Mouse (Mus musculus): ENCODE results near the gene Borcs8.

Borcs8 gene

DNA sequence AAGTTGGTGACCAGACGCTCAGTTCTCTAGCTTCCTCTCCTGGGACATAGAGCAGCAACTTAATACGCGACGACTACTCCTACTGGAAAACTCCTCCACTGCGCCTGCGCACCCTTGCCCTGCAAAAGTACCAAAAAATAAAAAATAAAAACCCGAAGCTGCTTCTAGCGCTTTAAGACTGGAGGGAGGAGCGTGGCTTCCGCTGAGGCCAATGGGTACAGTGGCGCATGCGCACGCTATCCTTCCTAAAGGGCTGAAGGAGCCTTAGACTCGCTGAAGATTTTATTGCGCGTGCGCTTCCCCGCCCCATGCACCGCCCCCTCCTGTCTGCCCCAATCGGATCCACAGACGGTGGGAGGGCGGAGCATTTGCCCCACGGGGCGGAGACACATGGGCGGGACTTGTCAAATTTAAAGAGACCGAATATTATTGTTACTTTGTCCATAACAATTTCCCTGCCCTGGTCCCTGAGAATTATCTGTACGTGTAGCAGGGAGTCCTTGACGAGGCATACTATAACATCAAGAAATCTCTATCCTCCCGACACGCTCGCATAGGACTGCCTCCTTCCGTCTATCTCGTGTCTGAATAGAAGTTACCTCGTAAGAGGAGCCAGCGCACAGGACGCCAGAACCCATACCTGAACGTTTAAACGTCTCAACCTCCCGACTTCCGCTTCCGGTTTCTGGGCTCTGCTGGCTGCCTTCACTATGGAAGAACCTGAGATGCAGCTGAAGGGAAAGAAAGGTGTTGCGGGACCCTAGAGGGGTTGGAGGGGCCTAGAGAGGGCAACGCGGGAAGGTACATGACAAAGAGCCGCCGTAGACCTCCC is at the start of gene Borcs8, which contains the start of the genes Rfxank and Mef2b:
Borcs8 (plus strand) TSS at position 474 of the 832 bp plus-strand sequence.
Rfxank (minus strand) TSS at position 129 of the 832 bp plus-strand sequence.
Mef2b (plus strand) TSS at position 686 of the 832 bp plus-strand sequence.
- DNase-seq (ENCODE audit: low spot score) = peak; percentile 99

DNA sequence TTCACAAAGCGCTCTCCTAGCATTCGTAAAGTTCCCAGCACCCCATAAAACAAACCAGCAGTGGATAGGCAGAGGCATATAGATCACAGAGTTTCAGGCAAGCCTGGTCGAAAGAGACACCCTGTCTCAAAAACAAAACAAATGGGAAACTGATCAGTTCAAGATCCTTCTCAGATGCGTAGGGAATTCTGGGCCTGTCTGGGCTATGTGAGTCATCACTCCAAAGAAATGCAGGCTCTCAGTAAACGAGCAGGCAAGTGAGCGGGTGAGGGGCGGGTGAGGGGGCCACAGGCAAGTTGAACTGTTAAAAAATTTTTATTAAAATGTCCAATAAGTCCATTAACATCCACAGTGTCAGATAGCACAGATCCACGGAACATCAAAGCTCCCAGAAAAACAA is 46.5 kb upstream of the Borcs8 start:
- no peak for DNase-seq (ENCODE audit: low spot score)

- DNase-seq (ENCODE audit: low spot score) = no peak
Measured at GRCm38 (mm10) chr8:70099276-70099675, 40.0 kb upstream of the Borcs8 start.

- DNase-seq (ENCODE audit: low spot score) = no peak
Measured at GRCm38 (mm10) chr8:70100241-70100640, 39.1 kb upstream of the Borcs8 start.

- peak; percentile 57 for DNase-seq (ENCODE audit: low spot score)
Measured at GRCm38 (mm10) chr8:70104506-70104905, 34.8 kb upstream of the Borcs8 start.

- no peak for DNase-seq (ENCODE audit: low spot score)
Measured at GRCm38 (mm10) chr8:70104922-70105321, 34.4 kb upstream of the Borcs8 start.

DNA sequence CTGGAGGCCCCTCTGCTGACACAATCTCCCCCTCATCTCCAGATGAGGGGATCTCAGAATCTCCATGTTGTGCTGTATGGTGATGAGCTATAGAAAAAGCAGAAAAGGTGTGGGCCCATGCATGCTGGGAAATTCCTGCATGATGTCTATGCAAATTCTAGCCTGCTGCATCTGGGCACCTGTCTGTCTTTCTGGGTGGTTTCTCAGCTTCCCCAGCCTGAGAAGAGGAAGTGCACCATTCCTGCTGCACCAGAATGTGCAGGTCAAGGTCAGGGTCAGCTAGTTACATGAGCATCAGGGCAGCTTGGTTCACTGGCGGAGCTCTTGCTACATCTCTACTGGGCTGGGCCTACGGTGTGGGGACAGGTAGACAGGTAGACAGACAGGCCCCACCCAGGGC is 28.8 kb upstream of the Borcs8 start:
- DNase-seq (ENCODE audit: low spot score) = no peak

DNA sequence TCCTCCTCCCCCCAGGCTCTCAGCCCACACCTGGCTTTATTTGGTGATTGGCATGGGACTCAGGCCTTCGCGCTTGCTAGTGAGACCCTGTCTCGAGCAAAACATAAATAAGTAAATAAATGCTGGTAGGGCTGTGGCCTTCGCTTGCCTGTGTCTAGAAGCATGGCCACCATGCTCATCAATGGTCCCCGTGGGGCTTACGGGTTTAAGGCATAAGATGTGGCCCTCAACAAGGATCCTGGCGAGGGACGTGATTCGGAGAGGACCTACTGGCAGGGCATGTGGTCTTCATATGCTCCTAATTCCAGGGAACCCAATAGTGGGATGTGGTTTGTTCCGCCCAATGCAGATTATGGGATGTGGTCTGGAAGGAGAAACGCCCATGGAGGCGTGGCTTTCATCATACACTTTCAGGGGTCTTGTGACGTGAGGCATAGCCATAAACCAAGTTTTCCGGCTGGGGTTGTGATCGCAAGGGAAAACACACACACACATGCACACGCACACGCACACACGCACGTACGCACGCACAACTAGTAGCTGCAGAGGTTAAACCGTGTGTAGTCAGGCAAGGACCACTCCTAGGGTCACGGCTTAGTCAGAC is 28.0 kb upstream of the Borcs8 start:
- no peak for DNase-seq (ENCODE audit: low spot score)

DNA sequence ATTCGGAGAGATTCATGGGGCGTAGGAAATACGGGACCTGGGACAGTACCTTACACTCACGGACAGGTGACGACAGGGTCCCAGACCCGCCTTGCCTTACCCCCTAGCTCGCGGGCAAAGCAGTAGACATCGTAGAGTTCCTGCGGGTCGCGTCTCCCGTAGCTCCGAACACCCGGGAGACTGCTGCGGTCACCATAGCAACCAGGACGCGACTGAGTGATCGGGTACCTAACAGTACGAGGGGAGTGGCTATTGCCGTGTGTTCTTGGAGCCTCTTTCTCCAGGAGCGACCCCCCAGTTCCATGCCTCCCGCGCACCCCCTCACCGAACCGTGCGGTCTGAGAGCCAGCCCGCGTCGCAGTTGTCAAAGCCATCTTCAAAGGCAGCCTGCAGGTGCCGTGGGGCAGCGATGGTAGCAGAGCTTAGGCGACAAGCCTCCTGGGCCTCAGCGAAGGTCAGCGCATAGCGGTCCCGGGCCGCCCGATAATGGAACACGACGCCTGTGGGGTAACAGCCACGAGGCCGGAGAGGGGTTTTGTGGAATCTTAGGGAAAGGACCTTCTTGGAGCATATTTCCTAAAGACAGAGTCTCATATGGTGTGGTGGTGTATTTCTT is 26.8 kb upstream of the Borcs8 start:
- no peak for DNase-seq (ENCODE audit: low spot score)

- no peak for DNase-seq (ENCODE audit: low spot score)
Measured at GRCm38 (mm10) chr8:70114488-70114887, 24.8 kb upstream of the Borcs8 start.

DNA sequence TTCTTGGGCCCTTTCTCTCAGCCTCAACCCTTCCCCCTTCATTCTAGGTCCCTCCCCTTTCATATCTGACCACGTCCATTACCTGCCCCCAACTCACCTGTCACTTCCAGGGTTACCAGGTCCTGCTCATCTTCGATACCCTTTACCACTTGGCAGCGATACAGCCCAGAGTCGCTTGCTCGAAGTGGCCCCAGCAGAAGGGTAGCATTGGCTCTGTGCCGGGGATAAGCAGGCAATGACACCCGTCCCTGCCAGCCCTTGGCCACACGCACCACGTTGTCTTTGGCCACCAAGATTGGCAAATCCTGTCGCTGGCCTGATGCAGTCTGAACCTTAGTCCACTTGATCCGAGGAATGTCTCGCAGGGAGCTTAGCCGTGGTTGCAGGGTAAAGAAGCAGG is 24.4 kb upstream of the Borcs8 start:
- no peak for DNase-seq (ENCODE audit: low spot score)

DNA sequence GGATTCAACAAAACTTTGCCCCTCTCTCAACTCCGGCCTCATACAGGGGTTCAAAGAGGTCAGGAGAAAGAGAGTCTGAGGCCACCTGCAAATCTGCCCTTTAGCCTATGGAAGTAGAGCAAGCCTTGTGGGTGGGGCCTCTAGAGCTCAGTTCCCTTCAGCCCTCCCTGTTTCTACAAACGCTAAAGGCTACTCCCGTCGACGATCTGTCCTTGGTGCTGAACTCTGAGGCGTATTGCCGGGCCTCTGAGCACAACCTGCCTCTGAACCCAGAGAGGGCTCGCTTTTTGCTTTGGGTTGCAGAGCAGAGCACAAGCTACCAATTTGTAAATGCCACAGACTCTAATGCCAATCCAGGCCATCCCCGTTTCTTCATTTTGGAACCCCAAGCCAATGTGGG is 21.7 kb upstream of the Borcs8 start:
- DNase-seq (ENCODE audit: low spot score) = peak; percentile 87

DNA sequence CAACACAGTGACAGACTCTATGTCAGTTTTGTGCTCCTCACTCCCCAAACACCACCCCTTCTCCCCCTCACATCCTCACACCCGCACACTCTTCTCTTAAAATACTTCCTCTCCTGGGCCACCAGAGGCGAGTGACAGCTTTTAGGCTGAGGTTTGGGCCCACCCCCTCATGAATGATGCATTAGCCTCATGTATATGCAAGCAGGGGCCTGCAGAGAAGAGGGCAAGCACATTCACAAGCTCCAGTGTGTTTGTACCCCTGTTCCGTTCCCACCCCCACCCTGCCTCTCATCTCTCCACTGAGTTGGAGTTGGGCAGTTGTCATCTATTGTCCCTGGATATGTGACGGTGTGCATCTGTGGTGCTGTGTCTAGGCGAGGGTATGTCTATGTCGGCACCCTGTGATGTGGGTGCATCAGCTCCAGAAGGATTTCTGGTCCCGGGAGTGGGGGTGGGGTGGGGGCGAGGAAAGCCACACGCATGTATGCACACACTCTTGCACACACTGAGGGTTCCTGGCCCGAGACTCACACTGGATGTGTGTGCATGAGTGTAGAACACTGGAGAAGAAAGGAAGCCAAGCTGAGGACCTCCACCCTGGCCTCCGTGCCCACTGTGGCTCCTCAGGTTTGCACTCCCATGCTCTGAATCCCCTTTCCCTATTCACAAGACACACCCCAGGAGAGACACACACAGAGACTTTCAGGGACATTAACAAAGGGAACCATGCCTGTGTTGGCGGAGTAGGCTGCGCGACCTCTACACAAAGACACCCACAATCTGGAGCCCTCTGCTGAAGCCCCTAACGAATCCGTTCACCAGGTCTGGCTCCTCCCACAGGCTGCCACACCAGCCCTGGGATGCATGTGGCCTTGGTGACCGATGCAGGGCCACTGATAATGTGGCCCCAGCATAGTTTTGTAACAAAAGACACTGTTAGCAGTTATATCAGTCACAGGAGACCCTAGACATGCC is 20.3 kb upstream of the Borcs8 start:
- DNase-seq (ENCODE audit: low spot score) = peak; percentile 58

DNA sequence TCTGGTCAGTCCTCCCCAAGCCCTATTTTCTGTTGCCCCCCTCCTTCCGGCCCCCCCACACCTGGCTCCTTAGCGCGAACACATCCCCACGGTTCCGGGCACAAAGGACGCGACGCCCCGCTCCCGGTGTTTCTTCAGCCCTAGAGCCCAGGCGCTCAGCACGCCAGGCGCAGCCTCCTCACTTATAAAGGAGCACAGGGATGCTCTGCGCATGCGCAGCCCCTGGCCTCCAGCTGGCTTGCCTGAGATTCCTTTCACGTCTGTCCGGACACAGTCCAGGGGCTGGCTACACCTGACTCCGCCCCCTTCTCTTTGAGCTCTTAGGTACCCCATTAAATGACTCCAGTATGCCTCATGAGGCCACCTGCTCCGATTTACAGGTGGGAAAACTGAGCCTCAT is 18.6 kb upstream of the Borcs8 start, which contains the start of gene Ncan:
Ncan (minus strand) TSS at position 207 of the 400 bp plus-strand sequence.
- DNase-seq (ENCODE audit: low spot score) = peak; percentile 93

GRCm38 (mm10) chr8:70122863-70123262 is 16.4 kb upstream of the Borcs8 start:
- DNase-seq (ENCODE audit: low spot score) = no peak

- DNase-seq (ENCODE audit: low spot score) = no peak
Measured at GRCm38 (mm10) chr8:70124992-70125391, 14.3 kb upstream of the Borcs8 start.

- no peak for DNase-seq (ENCODE audit: low spot score)
Measured at GRCm38 (mm10) chr8:70128435-70128834, 10.9 kb upstream of the Borcs8 start.

DNA sequence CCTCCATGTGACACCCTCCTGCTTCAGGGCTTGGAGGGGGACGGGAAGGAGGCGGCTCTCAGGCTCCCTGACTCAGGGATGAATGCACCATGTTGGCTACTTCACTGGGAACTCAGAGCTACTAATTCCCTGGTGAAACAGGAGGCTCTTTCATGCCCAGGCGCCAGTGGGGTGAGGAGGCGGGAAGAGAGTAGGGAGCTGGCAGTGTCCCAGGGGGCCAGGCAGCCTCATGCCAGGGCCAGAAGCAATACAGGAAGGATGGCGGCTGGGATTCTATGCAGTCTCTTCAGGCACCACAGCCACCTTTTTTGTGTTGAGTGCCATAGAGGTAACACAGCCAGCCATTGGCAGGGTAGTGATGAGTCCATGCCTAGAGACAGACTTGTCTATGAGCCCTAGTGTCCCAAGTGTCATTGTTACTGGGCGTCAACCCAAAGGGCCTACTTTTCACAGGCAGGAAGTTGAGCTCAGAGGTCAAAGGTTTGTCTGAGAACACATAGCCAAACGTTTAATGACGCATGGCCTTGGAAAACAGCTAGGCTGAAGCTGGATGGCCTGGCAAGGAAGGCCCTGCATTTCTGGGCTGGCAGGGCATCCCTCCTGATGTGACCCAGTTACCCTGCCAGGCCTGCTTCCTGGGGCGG is 9.9 kb upstream of the Borcs8 start:
- no peak for DNase-seq (ENCODE audit: low spot score)

DNA sequence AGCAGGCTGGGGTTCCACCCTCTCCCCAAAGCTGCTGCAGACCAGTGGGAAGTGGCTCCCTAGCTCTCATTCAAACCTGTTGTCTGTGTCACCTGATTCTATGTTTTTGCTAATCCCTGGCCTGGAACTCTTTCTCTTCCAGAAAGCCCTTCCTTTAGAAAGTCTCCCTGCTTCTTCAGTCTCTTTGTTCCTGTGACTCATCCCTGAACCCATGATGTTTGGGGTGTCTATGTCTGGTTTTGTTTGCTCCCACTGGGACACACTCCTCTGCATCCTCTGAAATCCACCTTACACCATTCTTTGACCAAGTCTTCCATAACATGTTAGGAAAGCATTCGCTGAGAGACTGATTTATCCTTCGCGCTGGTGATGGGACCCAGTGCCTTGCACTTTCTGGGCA is 9.2 kb upstream of the Borcs8 start:
- no peak for DNase-seq (ENCODE audit: low spot score)

- peak; percentile 86 for DNase-seq (ENCODE audit: low spot score)
Measured at GRCm38 (mm10) chr8:70131166-70131883, 8.0 kb upstream of the Borcs8 start, which contains the start of gene Nr2c2ap. Nr2c2ap (plus strand) TSS chr8:70131333.
